Mouse (Mus musculus) embryo, embryonic 11 days (tissue): Measurements from ENCODE around the gene Spata31d1b.
"Not testable (repeated sequence)": the region's sequence is repeated elsewhere in the genome, so short reads cannot be mapped to it uniquely, and the experiment has no call there.

ENCODE experiments used
- DNase-seq: peaks from one replicate; pipeline ENCODE4 v3.0.0-alpha.2; 2015

Gene Spata31d1b

GRCm38 (mm10) chr13:59711984-59712383, at the start of gene Spata31d1b:
TSS of gene Spata31d1b (plus strand) at chr13:59712284.
- not testable (repeated sequence) for DNase-seq

DNA sequence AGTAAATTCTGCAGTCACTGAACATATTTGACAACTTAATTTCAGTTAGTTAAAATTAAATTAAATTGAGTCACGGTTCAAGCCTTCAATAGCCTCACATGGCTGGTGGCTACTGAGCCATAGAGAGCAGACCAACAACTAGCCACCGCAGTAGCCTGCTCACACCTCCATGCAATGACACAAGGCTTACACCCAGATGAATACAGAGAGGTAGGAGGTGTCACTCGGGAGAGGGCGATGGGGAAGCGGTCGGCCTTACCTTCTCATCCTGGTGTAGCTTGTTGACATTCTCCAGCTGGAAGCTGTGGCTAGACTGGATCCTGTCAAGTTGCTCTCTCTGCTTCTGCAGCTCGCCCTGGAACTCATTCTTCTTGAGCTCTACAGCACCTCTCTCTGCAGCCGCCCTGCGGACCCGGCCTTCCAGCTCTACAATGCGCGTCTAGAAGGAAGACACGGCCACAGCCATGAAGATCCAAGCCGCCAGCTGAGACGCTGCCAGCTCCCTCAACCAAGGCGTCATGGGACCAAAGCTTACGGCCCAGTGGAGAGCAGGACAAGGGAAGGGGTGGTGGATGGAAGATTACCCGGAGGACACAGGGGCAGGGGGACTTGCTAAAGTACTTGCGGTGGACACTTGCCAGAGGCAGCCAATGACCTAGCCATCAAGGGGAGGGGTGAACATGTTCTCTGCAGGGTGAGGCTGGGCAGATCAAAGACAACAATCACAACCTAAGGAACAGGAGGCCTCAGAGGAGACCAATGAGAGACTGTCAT, 48.0 kb upstream of the Spata31d1b start:
- DNase-seq, result no peak

GRCm38 (mm10) chr13:59667763-59668162, 44.3 kb upstream of the Spata31d1b start:
- no peak for DNase-seq

DNA sequence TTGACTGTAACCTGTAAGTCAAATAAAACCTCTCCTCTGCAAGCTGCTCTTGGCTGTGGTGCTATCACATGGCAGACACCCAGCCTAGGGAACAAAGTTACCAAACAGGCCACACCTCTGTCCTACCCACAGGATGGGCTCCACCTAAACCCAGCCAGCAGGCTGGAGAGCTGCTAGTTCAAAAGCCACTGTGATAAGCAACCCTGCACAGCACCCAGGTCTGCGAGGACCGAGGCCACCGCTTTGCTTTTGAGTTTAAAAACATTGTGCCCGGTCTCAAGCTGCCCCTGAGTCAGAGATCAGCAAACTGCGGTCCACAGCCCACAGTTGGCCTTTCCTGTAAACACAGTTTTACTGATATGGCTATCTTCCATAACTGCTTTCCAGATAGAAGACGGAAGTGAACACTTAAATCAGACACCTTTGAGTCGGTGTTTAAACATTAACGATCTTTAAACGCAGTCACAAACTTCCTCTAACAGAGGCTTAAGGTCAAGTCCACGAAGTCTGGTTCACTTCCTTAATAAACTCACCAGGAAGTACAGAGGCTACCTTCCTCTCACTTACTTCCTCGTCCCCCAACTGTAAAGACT, 43.5 kb upstream of the Spata31d1b start:
- no peak for DNase-seq

GRCm38 (mm10) chr13:59669946-59670345, 42.1 kb upstream of the Spata31d1b start:
- no peak for DNase-seq

GRCm38 (mm10) chr13:59671521-59671920, 40.6 kb upstream of the Spata31d1b start:
- DNase-seq, result peak; percentile 41

GRCm38 (mm10) chr13:59672248-59672647, 39.8 kb upstream of the Spata31d1b start:
- no peak for DNase-seq

- peak; percentile 40 for DNase-seq
Measured at GRCm38 (mm10) chr13:59673597-59673996, 38.5 kb upstream of the Spata31d1b start.

- DNase-seq, result peak; percentile 78
Measured at GRCm38 (mm10) chr13:59674215-59674614, 37.9 kb upstream of the Spata31d1b start.

- peak; percentile 74 for DNase-seq
Measured at GRCm38 (mm10) chr13:59674761-59675150, 37.3 kb upstream of the Spata31d1b start.

- peak; percentile 90 for DNase-seq
Measured at GRCm38 (mm10) chr13:59675151-59676011, 36.7 kb upstream of the Spata31d1b start, which contains the start of gene Golm1. TSS of gene Golm1 (minus strand) at chr13:59675811.

- DNase-seq, result no peak
Measured at GRCm38 (mm10) chr13:59676316-59677229, 35.5 kb upstream of the Spata31d1b start.

GRCm38 (mm10) chr13:59679306-59679705, 32.8 kb upstream of the Spata31d1b start:
- DNase-seq, result no peak

GRCm38 (mm10) chr13:59679908-59680307, 32.2 kb upstream of the Spata31d1b start:
- DNase-seq, result no peak

DNA sequence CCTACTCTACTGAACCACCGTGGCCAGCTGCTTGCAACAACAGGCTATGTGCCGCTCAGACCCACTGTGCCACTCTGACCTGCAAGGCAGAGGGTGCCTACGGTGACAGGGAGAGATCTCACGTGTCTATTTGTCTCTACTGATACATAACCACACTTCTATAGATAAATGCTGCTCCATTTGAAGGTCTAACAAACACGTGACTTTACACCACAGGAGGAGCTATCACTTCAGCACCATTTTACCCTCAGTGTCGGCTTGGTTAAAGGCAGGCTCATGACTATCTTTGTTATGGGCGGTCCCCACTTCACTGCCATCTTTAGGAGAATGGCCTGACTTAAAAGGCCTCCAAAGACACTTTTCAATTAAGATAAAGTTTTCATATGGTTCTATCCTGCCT, 29.5 kb upstream of the Spata31d1b start:
- peak; percentile 54 for DNase-seq

GRCm38 (mm10) chr13:59685236-59685635, 26.8 kb upstream of the Spata31d1b start:
- DNase-seq, result no peak

DNA sequence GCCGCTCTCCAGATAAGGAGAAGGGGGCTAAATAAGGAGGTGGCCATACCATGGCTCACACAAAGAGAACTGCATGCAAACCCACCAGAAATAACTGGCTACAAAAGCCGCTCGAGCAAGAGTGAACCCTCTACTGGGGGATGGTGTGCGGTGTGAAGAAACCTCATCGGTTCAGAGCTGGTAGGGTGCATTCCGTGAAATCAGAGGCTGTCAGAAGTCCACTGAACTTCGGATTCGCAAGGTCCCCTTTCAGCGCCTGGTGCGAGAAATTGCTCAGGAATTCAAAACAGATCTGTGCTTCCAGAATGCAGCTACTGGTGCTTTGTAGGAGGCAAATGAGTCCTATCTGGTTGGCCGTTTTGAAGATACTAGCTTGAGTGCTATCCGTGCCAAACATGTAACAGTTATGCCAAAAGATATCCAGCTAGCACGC, 23.7 kb upstream of the Spata31d1b start:
- DNase-seq, result no peak

DNA sequence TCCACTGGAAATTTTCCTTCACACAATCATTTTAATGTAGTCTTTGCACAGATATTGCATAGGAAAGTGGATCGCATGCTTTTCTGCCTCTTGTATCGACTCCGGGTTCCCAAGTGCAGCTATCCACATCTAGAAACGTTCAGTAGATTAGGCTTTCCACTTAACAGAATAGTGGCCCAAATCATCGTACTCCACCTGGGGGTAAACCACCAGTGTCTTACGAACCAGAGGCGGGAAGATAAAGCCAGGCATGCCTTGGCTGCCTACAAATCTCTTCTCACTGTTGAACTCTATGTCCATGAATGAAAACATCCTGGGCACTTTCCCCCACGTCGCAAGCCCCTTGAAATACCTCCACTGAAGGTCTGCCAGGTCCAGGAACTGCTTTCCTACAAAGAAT, 22.8 kb upstream of the Spata31d1b start:
- no peak for DNase-seq

- no peak for DNase-seq
Measured at GRCm38 (mm10) chr13:59689843-59690242, 22.2 kb upstream of the Spata31d1b start.

GRCm38 (mm10) chr13:59690576-59690975, 21.5 kb upstream of the Spata31d1b start:
- DNase-seq, result no peak

DNA sequence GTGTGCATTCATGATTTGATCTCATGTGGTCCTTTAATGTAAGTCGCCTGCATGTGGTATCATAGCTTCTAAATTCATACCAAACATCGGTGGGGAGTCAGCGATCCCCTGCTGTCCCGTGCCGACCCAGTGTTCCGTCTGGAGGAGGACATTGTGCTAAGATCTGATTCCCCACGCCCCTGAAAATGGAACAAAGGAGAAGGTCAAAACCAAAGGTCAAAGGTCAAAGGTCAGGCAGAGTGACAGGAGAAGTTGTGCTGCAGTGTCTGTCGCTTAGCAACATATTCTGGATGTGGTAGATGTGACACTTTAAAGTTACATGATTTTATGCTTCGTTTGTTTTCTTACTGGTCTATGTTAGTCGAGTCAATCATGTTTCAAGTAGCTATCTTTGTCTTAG, 20.6 kb upstream of the Spata31d1b start:
- peak; percentile 65 for DNase-seq

DNA sequence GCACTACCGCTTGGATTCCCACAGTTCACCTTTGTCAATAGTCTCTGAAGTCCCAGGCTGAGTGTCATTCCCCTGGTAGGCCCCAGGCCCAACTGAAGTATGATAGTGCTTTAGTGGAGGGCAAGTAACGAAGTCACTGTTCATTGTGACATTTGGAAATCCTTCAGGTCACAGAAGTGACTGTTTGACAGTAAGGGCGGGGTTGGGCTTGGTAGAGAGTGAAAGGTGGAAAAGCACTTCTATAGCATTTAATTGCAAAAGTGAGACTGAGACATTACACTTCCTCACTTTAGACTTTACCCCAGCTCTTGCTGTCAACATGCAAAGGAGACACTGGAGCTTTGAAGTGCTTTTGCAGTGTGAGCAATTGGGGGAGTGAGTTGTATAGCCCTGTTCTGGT, 18.1 kb upstream of the Spata31d1b start, which contains the start of gene 4921517D22Rik:
TSS of gene 4921517D22Rik (minus strand) at position 101 of the 400 bp plus-strand sequence.
- no peak for DNase-seq
